Mouse (Mus musculus): ENCODE data around the gene Chadl. TPM values are rescaled to one million over a fixed set of nuclear protein-coding genes. Genes with fewer than 3 reads are reported as not detected.

Chadl gene
- total RNA-seq, 2 experiments from 2014 or later = 11.5 to 12.6 TPM

DNA sequence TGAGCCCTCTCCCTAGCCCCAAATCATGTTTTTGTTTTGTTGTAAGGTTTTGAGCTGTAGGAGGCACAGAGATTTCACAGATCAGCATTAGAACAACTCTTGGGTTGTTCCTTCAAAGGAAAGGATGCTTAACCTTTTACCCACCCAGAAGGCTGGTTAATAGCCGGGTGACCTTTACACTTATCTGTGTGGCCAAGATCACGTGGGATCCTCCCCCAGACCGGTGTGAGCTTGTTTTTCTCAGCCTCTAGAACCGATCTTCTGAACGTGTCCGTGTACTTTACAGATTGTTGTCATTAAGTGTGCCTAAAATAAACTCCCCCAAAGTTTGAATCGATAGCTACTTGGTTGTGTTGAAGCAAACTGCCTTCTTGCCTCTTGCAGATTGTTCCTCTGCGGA, 3.5 kb upstream of the Chadl start:
- no peak for DNase-seq

DNA sequence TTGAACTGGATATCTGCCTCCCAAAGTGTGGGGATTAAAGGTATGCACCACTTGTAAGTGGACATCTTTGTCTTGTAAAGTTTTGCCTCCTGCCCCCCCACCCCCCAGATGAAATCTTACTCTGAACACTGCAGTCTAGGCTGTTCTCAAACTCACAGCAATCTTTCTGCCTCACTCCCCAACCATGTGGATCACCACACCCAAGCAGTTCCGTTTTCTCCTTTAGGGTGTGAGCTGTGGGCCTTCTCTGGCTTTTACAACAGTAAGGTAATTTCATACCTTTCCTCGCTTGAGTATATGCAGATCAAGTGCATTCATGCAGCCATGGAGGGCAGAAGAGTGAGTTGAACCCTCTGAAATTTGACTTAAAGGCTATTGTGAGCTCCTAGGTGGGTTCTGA, 3.1 kb upstream of the Chadl start:
- no peak for DNase-seq

DNA sequence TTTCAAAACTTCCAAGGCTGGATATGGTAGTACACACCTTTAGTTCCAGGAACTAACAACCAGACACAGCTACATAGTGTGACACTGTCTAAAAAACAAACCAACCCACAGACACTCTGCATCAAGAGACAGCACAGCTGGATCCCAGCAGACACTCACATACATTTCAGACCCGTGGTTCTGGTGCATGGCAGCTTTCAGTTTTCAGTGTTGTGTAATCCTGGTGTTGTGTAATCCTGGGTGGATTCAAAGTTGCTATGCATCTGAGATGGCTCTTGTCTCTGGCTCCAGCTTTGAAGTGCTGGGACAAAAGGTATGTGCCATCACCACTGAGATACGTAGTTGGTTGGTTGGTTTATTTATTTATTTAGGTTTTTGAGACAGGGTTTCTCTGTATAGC, 1.4 kb upstream of the Chadl start:
- no peak for DNase-seq

DNA sequence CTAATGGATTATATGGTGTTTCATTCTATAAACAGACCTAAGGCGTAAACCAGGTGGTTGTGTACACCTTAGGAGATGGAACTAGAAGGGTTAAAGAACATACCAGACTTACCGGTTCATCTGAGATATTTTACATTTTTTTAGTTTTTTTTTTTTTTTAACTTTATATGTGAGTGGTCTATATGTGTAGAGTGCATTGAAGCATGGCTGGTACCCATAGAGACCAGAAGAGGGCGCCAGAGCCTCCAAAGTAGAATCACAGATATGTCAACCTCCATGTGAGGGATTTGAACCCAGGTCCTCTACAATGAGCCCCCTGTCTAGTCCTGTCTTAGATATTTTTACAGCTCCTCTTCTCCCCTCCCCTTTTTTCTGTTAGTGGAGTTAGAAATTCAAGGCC, 760 bp upstream of the Chadl start:
- DNase-seq = no peak

DNA sequence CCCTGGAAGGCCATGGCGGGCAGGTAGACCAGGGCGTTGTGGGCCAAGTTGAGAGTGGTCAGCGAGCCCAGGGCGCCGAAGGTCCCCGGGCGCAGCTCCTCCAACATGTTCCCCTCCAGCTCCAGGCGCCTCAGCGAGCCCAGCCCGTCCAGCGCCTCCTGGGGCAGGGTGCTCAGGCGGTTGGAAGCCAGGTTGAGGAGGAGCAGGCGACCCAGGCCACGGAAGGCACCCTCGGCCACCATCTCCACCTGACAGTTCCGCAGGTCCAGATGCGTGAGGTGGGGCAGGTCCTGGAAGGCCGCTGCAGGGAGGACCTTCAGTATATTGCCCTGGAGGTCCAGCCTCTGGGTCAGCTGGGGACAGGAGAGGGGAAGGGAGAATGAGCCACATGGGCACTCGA, 2.2 kb downstream of the Chadl start:
- DNase-seq = no peak

DNA sequence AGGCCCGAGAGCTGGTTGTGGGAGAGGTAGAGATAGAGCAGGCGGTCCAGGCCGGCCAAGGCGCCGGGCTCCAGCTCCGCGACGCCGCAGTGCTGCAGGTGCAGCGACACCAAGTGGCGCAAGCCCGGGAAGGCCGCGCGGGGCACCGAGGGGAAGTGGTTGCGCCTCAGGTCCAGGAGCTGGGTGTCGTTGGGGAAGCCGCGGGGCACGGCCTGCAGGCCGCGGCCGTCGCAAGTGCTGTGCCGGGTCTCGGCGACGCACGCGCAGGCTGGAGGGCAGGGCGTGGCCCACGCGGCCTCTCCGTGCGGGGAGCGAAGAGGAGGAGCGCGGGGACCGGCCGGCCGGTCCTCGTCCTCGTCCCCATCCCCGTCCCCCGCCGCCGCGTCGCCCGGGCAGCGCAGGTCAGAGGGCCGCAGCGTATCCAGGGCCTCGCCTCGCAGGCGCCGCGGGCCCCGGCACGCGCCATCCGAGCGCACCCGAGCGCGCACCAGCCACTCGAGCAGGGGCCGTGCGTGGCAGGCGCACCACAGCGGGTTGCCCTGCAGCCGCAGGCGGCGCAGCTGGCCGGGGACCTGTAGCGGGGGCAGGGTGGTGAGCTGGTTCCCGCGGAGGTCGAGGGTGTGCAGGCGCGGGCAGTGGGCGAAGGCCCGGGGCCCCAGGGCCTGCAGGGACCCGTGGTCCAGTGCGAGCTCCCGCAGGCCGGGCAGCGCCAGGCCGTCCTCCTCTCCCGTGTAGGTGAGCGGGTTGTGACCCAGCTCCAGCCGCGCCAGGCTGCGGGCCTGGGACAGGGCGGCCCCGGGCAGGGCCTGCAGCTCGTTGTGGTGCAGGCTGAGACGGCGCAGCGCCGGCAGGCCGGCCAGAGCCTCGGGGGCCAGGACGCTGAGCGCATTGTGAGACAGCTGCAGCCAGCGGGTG, 2.9 kb downstream of the Chadl start:
- peak; percentile 72 to 74 for DNase-seq

DNA sequence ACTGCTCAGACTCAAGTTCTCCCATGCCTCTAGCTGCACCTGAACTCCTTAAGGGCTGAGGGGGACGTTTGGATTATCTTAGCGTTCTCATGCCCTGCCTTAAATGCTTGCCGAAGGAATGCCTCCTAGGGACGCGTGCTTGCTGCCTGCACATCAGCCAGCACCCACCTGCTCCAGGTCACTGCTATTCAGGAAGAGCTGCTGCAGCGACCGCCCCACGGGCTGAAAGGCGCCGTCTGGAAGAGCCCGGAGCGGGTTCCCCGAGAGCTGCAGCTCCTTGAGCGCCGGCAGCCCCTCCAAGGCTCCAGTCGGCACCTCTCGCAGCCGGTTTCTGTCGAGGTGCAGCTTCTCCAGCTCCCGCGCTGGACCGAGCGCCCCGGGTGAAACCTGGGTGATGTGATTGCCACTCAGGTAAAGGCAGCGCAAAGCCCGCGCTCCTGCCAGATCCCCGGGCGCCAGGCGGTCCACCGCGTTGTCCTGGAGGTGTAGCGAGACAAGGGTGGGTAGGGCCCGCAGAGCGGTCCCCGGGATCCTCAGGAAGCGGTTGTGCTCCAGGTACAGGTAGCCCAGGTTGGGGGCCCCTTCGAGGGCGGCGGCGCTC, 3.6 kb downstream of the Chadl start:
- no peak for DNase-seq

DNA sequence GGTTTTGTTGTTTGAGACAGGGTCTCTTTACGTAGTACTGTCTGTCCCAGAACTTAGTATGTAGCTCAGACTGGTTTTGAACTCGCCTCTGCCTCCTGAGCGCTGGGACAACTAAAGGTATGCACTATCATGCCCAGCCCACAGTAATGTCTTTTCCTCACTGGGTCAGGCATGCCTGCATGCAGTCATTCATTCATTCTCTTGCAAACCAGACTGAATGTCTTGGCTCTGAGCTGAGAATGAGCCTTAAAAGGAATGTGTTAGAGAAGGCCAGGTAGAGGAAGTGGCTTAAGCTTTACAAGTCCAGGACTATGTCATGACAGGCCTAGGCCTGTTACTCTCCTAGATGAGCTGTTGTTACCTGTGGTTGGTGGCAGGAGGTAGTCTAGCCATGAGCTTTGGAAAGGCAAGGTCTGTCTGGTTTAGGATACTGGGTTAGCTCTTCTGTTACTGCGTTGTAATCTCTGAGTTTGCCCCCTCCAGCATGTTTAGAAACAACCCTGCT, 16.7 kb downstream of the Chadl start:
- DNase-seq = no peak

DNA sequence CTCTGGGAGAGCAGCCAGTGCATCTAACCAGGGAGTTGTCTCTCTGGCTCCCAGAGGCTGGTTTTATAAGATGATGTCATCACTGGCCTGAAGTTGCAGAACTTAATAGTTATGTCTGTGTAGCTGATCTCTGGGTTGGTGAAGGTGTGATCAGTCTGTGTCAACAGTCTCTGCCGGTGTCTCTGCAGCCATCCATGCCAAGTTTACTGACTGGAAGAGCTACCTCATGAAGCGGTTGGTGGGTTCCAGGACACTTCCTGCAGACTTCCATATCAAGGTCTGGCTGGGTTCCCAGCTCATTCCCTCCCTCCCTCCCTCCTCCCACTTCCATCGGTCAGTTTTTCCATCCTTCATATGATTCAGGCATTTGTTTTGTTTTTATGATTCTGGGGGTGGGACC, 20.4 kb downstream of the Chadl start:
- no peak for DNase-seq

DNA sequence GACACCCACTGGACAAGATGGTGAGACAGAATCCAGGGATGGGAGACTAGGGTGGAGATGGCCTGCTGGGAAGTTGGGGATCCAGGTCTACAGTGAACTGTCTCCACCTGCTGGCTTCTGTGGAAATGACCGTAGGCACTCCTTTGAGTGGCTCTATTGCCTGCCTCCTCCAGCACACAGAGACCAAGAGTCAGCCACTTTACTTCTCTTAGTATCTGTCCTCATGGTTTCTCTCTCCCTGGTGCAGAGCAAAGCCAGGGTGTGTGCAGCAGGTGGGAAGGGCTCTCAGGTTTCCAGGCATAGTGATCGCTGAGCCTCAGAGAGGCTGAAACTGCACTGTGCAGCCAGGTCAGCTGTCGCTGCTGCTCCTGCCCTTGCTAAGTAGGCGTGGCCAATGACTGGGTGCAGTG, 26.9 kb downstream of the Chadl start:
- peak; percentile 25 to 48 for DNase-seq

DNA sequence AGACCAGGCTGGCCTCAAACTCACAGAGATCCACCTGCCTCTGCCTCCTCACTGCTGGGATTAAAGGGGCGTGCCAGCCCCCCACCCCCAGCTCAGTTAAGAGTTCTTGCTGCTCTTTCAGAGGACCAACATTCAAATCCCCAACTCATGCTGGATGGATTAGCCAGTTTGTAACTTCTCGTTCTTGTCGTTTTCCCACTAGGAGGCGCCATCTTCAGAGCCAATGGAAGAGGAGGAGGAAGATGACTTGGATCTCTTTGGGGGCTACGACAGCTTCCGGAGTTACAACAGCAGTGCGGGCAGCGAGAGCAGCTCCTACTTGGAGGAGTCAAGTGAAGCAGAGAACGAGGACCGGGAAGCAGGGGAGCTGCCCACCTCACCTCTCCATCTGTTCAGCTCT, 30.1 kb downstream of the Chadl start:
- no peak for DNase-seq

DNA sequence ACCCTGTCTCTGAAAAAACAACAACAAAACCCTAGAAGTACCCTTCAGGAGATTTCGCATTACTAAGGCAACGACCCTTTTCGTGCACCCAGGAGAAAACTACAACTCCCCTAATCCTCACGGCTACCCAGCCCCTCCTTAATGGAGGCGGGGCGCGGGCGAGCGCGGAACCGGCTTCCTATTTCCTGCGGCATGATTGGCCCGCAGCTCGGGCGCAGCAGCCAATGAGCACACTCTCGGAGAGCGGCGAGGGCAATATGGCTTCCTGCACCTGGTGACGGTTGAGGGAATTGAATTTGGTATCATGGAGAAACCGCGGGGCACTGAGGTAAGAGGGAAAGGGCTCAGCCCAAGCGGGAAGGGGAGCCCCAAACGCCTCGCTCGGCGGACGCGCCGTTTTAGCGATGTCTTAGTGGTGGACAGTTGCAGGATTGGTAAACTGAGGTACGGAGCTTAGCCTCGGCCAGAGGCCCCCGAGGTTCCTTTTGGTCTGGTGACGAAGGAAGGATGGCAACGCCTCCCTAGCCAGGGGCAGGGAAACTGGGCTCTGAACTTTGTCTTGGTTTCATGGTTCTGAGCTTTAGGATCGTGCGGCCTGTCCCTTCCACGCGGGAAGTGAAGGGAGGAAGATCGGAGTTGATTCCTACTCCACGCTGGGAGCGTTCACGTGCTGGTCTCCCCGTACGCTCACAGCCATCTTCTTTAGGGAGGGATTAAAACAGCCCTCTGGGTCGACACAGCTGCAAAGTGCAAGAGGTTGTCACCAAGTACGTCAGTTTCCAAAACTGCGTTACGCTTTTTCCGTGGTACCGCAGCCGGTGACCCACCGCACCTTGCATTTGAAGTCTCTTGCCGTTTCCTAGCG, 33.2 kb downstream of the Chadl start, which contains the start of gene L3mbtl2:
Gene L3mbtl2 (plus strand): TSS at position 193 of the 865 bp plus-strand sequence.
- DNase-seq = peak; percentile 89 to 91

DNA sequence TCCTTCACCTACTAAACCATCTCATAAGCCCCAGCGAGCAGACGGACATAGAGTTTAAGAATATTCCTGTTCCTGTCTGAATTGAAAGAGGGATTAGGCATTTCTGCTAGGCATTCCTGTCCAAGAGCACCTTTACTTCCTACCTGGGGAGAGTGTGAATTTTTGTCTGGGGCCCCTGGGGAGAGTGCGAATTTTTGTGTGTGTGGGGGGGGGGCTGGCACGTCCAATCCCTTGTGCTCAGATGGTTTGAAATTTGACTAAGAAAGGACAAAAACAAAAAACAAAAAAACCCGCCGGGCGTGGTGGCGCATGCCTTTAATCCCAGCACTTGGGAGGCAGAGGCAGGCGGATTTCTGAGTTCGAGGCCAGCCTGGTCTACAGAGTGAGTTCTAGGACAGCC, 33.8 kb downstream of the Chadl start:
- peak in 1 of 2 experiments; percentile 13 for DNase-seq

DNA sequence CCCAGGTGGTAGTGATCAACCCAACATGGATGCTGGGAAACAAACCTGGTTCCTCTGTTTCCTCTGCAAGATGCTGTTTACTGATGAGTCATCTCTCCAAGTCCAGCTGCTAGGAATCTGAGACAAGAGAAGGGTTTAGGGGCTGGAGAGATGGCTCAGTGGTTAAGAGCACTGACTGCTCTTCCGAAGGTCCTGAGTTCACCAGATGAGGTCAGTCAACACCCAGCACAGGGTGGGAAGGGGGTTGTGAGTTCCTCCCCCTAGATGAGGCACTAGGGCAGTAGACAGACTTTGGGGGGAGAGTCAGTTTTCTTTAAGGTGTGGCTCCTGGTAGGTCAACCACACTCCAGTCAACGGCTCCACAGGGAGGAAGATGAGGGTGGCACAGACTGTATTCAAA, 35.4 kb downstream of the Chadl start:
- no peak for DNase-seq

DNA sequence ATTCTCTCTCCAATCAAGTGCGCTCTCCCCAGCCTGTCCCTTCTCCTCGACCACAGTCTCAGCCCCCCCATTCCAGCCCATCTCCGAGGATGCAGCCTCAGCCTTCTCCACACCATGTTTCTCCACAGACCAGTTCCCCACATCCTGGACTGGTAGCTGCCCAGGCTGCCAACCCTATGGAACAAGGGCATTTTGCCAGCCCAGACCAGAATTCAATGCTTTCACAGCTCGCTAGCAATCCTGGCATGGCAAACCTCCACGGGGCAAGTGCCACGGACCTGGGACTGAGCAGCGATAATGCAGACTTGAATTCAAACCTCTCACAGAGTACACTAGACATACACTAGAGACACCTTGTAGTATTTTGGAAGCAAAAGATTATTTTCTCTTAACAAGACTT, 46.5 kb downstream of the Chadl start:
- DNase-seq = no peak

DNA sequence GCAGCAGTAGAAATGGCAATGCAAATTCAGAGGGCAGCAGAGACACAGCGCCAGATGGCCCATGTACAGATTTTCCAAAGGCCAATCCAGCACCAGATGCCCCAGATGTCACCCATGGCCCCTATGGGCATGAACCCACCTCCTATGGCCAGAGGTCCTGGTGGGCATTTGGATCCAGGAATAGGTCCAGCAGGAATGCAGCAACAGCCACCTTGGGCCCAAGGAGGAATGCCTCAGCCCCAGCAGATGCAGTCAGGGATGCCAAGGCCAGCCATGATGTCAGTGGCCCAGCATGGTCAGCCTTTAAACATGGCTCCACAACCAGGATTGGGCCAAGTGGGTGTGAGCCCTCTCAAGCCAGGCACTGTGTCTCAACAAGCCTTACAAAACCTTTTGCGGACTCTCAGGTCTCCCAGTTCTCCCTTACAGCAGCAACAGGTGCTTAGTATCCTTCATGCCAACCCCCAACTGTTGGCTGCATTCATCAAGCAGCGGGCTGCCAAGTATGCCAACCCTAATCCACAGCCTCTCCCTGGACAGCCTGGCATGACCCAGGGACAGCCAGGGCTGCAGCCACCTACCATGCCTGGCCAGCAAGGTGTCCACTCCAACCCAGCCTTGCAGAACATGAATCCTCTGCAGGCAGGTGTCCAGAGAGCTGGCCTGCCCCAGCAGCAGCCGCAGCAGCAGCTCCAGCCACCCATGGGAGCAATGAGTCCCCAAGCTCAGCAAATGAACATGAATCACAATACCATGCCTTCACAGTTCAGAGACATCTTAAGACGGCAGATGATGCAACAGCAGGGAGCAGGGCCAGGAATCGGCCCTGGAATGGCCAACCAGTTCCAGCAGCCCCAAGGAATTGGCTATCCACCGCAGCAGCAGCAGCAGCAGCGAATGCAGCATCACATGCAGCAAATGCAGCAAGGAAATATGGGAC, 47.3 kb downstream of the Chadl start:
- no peak for DNase-seq

Other genes with a start within 250 kb of the Chadl start
- 100 to 1,000 TPM; 137 TPM for gene Rbx1, start 231.0 kb downstream of the Chadl start, total RNA-seq (2021)
- gene Ep300, start 111.9 kb downstream of the Chadl start, total RNA-seq (2021) = 10 to 100 TPM; 67.8 to 76.0 TPM
- gene L3mbtl2, start 33.4 kb downstream of the Chadl start, total RNA-seq (2021) = 10 to 100 TPM; 34.6 to 37.5 TPM
- 100 to 1,000 TPM; 129 to 141 TPM for gene Zc3h7b, start 47.8 kb upstream of the Chadl start, total RNA-seq (2021)
- 100 to 1,000 TPM; 158 to 165 TPM for gene Rangap1, start 48.2 kb upstream of the Chadl start, total RNA-seq (2021)
- gene Tef, start 105.1 kb upstream of the Chadl start, total RNA-seq (2021) = 100 to 1,000 TPM; 300 to 307 TPM
- gene Tob2, start 161.5 kb upstream of the Chadl start, total RNA-seq (2021) = 10 to 100 TPM; 30.5 to 36.4 TPM
- 10 to 100 TPM; 31.2 to 33.5 TPM for gene Phf5a, start 174.6 kb upstream of the Chadl start, total RNA-seq (2021)
- gene Aco2, start 175.0 kb upstream of the Chadl start, total RNA-seq (2021) = 100 to 1,000 TPM; 449 to 462 TPM
- gene Polr3h, start 229.0 kb upstream of the Chadl start, total RNA-seq (2021) = 10 to 100 TPM; 44.5 to 48.2 TPM
- gene Csdc2, start 239.5 kb upstream of the Chadl start, total RNA-seq (2021) = 10 to 100 TPM; 74.5 to 77.1 TPM